Mouse (Mus musculus) CD4-positive, CD25-positive, alpha-beta regulatory T cell, adult 9 weeks (primary cell): ENCODE measurements around the gene Apbb1. TPM values are rescaled to one million over a fixed set of nuclear protein-coding genes. Genes with fewer than 3 reads are reported as not detected.

Experiments
- polyA plus RNA-seq: library from polyadenylated mRNA; unstranded; fragments of 100-300 nt; shearing (Covaris generic); gene quantifications from one replicate; pipeline ENCODE4 v1.2.1, GENCODE M21; 2017

The Apbb1 gene
- polyA plus RNA-seq, result 5.6 TPM

GRCm38 (mm10) chr7:105581094-105581703 lies at the start of gene Apbb1:
Gene Apbb1, minus strand, starts transcription at chr7:105581653.

GRCm38 (mm10) chr7:105554212-105554942 lies 27.1 kb downstream of the Apbb1 start, which contains the start of gene Smpd1:
Gene Smpd1, plus strand, starts transcription at chr7:105554360.

Other genes with a start within 250 kb of the Apbb1 start
- gene Olfr690, start 247.5 kb downstream of the Apbb1 start, polyA plus RNA-seq, result not detected
- not detected for gene Olfr691, start 239.4 kb downstream of the Apbb1 start, polyA plus RNA-seq
- not detected for gene Olfr692, start 213.4 kb downstream of the Apbb1 start, polyA plus RNA-seq
- gene Gm5901, start 206.6 kb downstream of the Apbb1 start, polyA plus RNA-seq, result not detected
- gene Fam160a2, start 181.6 kb downstream of the Apbb1 start, polyA plus RNA-seq, result 26.9 TPM
- not detected for gene Cnga4, start 177.1 kb downstream of the Apbb1 start, polyA plus RNA-seq
- not detected for gene Cckbr, start 155.9 kb downstream of the Apbb1 start, polyA plus RNA-seq
- not detected for gene Cavin3, start 99.4 kb downstream of the Apbb1 start, polyA plus RNA-seq
- gene Smpd1, start 27.3 kb downstream of the Apbb1 start, polyA plus RNA-seq, result 47.9 TPM
- not detected for gene Hpx, start 18.5 kb upstream of the Apbb1 start, polyA plus RNA-seq
- gene Trim3, start 51.9 kb upstream of the Apbb1 start, polyA plus RNA-seq, result 2.1 TPM
- 255 TPM for gene Timm10b, start 58.4 kb upstream of the Apbb1 start, polyA plus RNA-seq
- gene Arfip2, start 58.8 kb upstream of the Apbb1 start, polyA plus RNA-seq, result 35.3 TPM
- 14.3 TPM for gene Gm45799, start 58.9 kb upstream of the Apbb1 start, polyA plus RNA-seq
- 3.3 TPM for gene Dnhd1, start 69.2 kb upstream of the Apbb1 start, polyA plus RNA-seq
- 244 TPM for gene Ilk, start 154.9 kb upstream of the Apbb1 start, polyA plus RNA-seq
- 48.8 TPM for gene Rrp8, start 155.7 kb upstream of the Apbb1 start, polyA plus RNA-seq
- 18.8 TPM for gene Taf10, start 162.7 kb upstream of the Apbb1 start, polyA plus RNA-seq
- gene Tpp1, start 170.6 kb upstream of the Apbb1 start, polyA plus RNA-seq, result 133 TPM
- gene Dchs1, start 206.0 kb upstream of the Apbb1 start, polyA plus RNA-seq, result not detected
- 159 TPM for gene Mrpl17, start 229.4 kb upstream of the Apbb1 start, polyA plus RNA-seq